Mouse (Mus musculus) 3134 (cell line): ENCODE results near the gene Morn1.

Source experiments
- DNase-seq: peaks from one replicate; pipeline ENCODE4 v3.0.0-alpha.2; 2011; ENCODE audit warnings: low spot score; ENCODE audit not compliant: insufficient read length; ENCODE audit errors: extremely low read depth

Gene Morn1

GRCm38 (mm10) chr4:155117396-155117978, 31.1 kb downstream of the Morn1 start:
- no peak for DNase-seq

- no peak for DNase-seq
Measured at GRCm38 (mm10) chr4:155118278-155118677, 31.9 kb downstream of the Morn1 start.

DNA sequence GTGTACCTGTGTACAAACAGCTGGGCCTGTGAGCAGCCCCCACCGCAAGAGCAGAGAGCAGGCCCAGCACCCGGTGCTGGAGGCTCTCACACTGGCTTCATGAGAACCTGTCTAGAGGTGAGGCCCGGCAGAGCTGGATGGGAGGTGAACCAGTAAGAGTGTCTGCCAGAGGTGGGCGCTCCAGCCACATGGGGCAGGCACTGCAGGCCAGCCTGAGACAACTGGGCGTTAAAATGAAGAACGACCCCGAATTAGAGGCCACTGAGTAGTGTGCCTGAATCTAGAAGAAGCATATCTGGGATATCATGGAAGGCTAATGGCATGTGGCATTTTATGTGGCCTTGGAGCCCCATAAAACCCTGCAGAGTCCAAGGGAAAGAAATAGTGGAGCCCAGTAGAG, 33.7 kb downstream of the Morn1 start:
- no peak for DNase-seq

GRCm38 (mm10) chr4:155120583-155120982, 34.2 kb downstream of the Morn1 start:
- DNase-seq = no peak

DNA sequence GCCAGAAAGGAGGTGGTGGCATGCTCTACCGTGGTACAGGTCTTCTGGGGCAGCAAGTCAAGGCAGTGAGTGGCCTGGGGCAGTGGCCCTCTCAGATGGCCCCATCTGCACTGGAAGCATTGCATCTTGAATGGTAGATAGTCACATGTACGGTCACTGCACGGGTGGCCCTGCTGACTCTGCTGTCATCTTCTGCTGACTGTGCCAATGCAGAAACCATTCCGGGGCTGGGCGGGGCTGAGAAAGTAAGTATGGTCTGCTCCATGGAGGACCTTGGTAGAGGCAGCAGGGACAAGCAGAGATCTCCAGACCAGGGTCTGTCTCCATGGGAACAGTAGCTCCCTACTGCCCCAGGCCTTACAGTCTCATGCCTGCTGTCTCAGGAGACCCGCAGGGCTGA, 34.8 kb downstream of the Morn1 start:
- no peak for DNase-seq

- no peak for DNase-seq
Measured at GRCm38 (mm10) chr4:155121915-155122443, 35.6 kb downstream of the Morn1 start.

DNA sequence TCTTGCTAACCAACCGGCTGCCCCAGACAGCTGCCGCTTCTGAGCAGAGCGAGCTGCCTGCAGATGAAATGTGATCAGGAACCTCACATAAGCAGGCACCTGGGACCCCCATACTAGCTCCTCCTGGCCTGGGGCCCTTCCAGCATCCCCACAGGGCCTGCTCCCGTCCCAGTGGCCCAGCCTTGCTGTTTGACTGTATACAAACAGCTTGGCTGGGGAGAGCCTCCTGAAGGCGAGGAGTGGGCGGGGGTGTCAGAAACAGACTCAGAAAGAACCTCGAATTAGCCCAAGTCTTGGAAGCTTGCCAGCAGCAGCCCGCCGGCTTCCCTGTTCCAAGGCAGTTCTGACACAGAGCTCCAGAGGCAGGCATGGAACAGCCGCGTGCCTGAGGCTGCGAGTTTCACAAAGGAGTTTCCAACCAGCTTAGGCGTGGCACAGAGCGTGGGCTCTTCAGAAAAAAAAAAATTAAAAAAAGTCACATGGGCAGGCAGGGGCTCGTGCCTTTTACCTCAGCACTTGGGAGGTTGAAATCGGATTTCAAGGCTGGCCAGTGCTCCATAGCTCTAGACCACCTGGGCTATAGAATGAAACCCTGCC, 36.2 kb downstream of the Morn1 start:
- peak; percentile 49 for DNase-seq

GRCm38 (mm10) chr4:155123868-155124534, 37.6 kb downstream of the Morn1 start:
- no peak for DNase-seq

GRCm38 (mm10) chr4:155125310-155125709, 38.9 kb downstream of the Morn1 start:
- no peak for DNase-seq

GRCm38 (mm10) chr4:155126194-155126593, 39.8 kb downstream of the Morn1 start:
- DNase-seq = no peak

DNA sequence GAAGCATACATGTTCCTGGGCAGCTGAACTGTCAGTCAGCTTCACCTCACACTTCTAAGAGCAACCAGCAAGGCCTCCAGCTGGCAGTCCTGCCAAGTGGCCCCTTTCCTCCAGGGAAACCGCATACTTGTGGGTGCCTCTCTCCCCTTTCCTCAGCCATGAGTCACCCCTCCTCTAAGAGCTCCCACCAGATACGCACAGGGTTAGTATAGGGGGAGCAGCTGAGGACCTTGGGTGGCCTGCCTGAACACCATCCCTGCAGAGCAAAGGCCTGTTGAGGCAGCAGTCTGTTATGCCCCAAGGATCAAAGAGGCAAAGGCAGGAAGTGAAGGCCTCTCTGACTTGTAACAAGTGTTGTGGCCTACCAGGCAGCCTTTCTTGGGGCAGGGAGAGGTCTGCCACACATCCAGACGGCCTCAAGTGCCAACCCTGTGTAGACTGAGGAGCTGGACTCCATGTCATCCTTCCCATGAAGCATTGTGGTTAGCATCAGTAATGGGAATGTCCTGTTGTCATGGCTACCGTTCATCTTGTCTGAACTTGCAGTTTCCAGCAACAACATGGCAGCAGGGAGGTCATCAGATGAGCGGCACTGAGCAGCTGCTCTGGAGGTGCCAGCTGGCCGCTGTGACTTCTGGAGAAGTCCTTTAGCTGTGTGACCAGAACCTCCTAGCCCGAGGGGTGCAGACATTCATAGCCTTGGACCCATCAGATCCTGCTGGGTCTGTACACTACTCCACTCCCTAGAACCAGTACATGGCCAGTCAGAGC, 40.4 kb downstream of the Morn1 start:
- DNase-seq = peak; percentile 71

- no peak for DNase-seq
Measured at GRCm38 (mm10) chr4:155128411-155128810, 42.0 kb downstream of the Morn1 start.

DNA sequence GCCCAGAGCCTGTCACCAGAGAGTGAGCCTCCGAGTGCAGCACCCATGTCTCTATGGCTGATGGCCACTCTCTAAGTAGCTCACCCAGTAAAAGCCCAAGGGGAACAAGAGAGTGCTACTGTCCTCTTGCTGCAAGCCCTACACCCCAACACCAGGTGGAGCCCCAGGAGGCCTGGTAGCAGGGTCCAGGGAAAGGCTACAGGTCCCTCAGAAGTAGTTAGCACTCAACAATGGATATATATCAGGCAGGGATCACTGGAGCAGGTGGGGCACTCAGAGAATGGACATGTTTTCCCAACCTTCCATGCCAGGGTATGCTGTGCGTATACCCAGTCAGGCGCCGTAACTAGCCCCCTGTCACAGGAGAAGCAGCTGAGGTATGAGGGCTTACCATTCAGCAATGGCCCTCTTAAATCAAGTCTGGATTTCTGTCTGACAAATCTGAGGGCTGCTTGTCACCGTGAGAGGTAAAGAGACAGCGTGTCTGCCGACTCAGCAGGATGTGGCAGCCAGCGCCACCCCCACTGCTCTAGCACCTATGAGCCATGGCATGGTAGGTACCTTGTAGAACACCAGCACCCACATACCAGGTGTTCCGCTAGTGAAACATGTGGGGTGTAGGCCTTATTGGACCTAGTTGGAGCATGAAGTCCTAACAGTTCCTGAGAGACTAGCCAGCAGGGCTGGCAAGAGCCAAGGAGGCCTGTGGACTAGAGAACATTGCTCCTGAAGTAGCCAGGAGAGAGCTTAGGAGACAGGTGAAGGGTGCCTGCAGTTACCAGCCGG, 42.9 kb downstream of the Morn1 start:
- no peak for DNase-seq

GRCm38 (mm10) chr4:155129996-155130395, 43.6 kb downstream of the Morn1 start:
- peak; percentile 81 for DNase-seq

GRCm38 (mm10) chr4:155130616-155131015, 44.2 kb downstream of the Morn1 start:
- no peak for DNase-seq

DNA sequence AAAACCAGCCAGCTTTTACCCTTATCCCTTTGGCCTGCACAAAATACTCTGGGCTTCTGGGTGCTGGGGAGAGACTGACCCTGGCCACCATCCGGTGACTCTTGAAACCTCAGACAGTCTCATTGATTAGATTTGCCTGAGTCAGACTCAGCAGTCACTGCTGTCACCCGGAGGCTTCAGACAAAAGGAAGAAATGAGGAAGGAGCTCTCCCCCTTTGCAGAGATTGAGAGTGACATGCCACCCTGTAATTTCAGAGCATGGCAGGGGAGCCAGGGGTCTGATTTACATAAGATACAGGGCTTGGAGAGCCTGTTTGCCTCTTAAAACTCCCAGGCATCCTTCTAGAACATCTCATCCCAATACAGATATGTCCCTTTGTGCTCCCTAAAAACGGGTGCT, 46.8 kb downstream of the Morn1 start:
- DNase-seq = no peak

DNA sequence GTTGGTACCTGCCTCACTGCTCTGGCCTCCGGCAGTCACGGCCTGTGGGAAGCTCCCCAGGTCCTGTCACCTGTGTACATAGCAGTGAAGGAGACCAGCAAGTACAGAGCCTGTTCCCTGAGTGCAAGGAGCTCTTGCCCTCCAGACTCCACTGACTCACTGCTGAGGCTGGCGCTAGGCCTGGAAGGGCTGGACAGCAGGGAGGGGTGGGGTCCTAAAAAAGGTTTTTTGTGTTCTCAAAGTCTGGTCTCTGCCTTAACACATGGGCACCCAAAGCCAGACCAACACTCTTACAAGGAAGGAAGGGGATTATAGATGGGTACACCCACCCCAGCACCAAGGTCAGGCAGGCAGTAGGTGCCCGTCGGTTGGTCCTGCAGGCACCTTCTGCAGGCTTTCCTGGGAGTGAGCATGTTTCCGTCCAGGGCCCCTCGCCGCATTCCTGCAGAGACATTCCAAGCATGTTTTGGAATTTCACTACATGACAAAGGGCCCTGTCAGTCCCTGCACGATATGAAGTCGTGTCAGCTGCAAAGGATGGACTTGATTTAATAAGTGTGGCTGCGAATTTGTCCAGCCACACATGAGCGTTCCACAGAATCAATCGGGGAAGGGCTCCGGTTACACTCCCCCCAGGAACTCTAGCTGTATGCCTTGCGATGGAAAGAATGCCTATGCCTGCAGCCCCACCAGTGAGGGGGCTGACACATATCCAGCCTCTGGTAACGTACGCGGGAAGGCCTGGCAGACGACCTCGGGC, 47.5 kb downstream of the Morn1 start:
- DNase-seq = peak; percentile 74

DNA sequence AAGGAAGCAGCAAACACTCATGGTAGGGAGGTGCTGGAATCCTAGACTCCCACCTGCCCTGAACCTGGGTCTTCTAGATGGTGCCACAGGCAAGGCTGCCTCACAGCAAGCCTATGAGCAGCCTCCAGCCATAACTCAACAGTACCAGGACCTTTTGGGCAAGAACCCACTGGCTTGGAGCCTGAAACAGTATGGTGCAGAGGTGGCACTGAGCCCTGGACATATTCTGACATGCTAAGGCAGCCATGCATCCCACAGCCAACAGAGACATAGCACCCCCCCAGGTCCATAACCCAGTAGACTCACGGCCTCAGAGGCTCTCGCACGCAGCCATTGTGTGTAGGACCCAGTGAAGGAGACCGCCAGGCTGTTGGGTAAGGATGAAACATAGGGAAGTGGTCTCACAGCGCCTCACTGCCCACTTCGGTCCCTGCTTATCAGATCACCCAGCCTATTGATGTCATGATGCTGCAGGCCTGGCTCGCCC, 48.4 kb downstream of the Morn1 start:
- DNase-seq = no peak

GRCm38 (mm10) chr4:155135909-155136585, 49.7 kb downstream of the Morn1 start:
- no peak for DNase-seq
